8 mouse cellular contexts compared by ENCODE assay signal in the genomic region with DNA sequence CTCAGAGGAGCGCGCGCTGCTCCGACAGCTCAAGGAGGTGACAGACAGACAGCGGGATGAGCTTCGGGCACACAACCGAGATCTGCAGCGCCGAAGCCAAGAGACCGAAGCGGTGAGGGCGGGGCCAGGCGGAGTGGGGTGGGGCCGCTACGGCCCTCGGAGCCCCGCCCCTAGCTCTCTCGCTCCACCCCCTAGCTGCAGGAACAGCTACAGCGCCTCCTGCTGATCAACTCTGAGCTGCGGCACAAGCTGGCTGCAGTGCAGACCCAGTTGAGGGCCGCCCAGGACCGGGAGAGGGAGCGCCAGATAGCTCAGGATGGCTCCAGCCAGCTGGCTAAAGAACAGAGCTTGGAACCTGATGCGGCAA. TPM values are rescaled to one million over a fixed set of nuclear protein-coding genes. Genes with fewer than 3 reads are reported as not detected.
DNase-seq lines count a peak whose midpoint lies in the region; TF ChIP-seq lines count a peak whose summit lies in the region.

No protein-coding gene starts in this region.

- TF ChIP-seq CTCF in cortical plate, adult 2 months (IDR thresholded peaks at IDR 0.05; ENCODE audit: extremely low read depth, insufficient read depth, low read length) = peak; percentile 77

- peaks cover 1% of the 10 kb centered on the region; the same call in 1 of the 2 replicates for H3K4me1 ChIP-seq in cortical plate, adult 2 months (ENCODE audit: control insufficient read depth, insufficient read depth, low read length)
- H3K4me1 ChIP-seq in megakaryocyte, embryonic 14.5 days = peaks cover 76% of the 10 kb centered on the region

- H3K9me3 ChIP-seq in megakaryocyte, embryonic 14.5 days = no peaks in the 10 kb centered on the region

- peak; percentile 94 to 98 for DNase-seq in adrenal gland, adult (ENCODE audit: inconsistent age in 2 of 2, low spot score in 1 of 2)
- DNase-seq in gastrocnemius, postnatal 10 days = peak; percentile 98
- peak; percentile 95 for DNase-seq in induced T-regulatory cell, adult 2 months (ENCODE audit: low read depth)
- peak; percentile 69 to 90 for DNase-seq in left cerebral cortex, adult 9 months (ENCODE audit: low spot score in 2 of 2)
- DNase-seq in right cerebral cortex, adult 2 months (ENCODE audit: low spot score in 2 of 2) = peak; percentile 86
- peak; percentile 94 for DNase-seq in urinary bladder, postnatal 25 days (ENCODE audit: low spot score)

- H3K4me3 ChIP-seq in cortical plate, adult 2 months (ENCODE audit: insufficient read depth, low read length) = peak overlapping the region; percentile 37
- peak overlapping the region; percentile 93 for H3K4me3 ChIP-seq in megakaryocyte, embryonic 14.5 days (replicated peaks)

- peaks cover 74% of the 10 kb centered on the region for H3K36me3 ChIP-seq in megakaryocyte, embryonic 14.5 days (replicated peaks; ENCODE audit: low read length)

- no peaks in the 10 kb centered on the region for H3K27me3 ChIP-seq in megakaryocyte, embryonic 14.5 days (replicated peaks)

- peak overlapping the region; percentile 47 for H3K27ac ChIP-seq in cortical plate, adult 2 months (ENCODE audit: insufficient read depth, low read length)

- TF ChIP-seq POLR2A in cortical plate, adult 2 months (IDR thresholded peaks at IDR 0.05; ENCODE audit: extremely low read depth, insufficient read depth, low read length) = peak; percentile 62; the same call in 1 of the 2 replicates

RNA-seq across cellular contexts. Expression of gene Rilp, which starts 0.7 kb away (rescaled TPM):
- 2.8 TPM in 2 replicates for polyA plus RNA-seq in cortical plate, adult 2 months (2012; rRNA removed)
- total RNA-seq in gastrocnemius, postnatal 10 days (2021) = 10 to 100 TPM; 25.5 to 32.6 TPM
- polyA plus RNA-seq in megakaryocyte, embryonic 14.5 days (2012; ENCODE audit: insufficient read depth, low replicate concordance) = 4.2 and 9.5 TPM in 2 replicates

RNA-seq across cellular contexts. Expression of gene Scarf1, which starts 2.7 kb away (rescaled TPM):
- 2.7 and 3.2 TPM in 2 replicates for polyA plus RNA-seq in cortical plate, adult 2 months (2012; rRNA removed)
- 10 to 100 TPM in 1 of 2 experiments, 1 to 10 TPM in 1; 7.9 to 10.0 TPM for total RNA-seq in gastrocnemius, postnatal 10 days (2021)
- 27.4 and 42.5 TPM in 2 replicates for polyA plus RNA-seq in megakaryocyte, embryonic 14.5 days (2012; ENCODE audit: insufficient read depth, low replicate concordance)

RNA-seq across cellular contexts. Expression of gene Slc43a2, which starts 20.9 kb away (rescaled TPM):
- polyA plus RNA-seq in cortical plate, adult 2 months (2012; rRNA removed) = 32.0 and 34.3 TPM in 2 replicates
- 10 to 100 TPM; 24.2 to 27.3 TPM for total RNA-seq in gastrocnemius, postnatal 10 days (2021)
- polyA plus RNA-seq in megakaryocyte, embryonic 14.5 days (2012; ENCODE audit: insufficient read depth, low replicate concordance) = 18.9 and 35.4 TPM in 2 replicates

RNA-seq across cellular contexts. Expression of gene Prpf8, which starts 24.0 kb away (rescaled TPM):
- 88.8 and 89.2 TPM in 2 replicates for polyA plus RNA-seq in cortical plate, adult 2 months (2012; rRNA removed)
- 10 to 100 TPM; 77.6 to 83.7 TPM for total RNA-seq in gastrocnemius, postnatal 10 days (2021)
- 18.1 and 35.1 TPM in 2 replicates for polyA plus RNA-seq in megakaryocyte, embryonic 14.5 days (2012; ENCODE audit: insufficient read depth, low replicate concordance)

RNA-seq across cellular contexts. Expression of gene Tlcd2, which starts 49.1 kb away (rescaled TPM):
- 0.89 and 1.3 TPM in 2 replicates for polyA plus RNA-seq in cortical plate, adult 2 months (2012; rRNA removed)
- 10 to 100 TPM; 13.5 to 14.9 TPM for total RNA-seq in gastrocnemius, postnatal 10 days (2021)
- polyA plus RNA-seq in megakaryocyte, embryonic 14.5 days (2012; ENCODE audit: insufficient read depth, low replicate concordance) = 1.7 TPM in 1 of 2 replicates, not detected in the other

Comparison
In these comparisons a context has a peak if more than half of its experiments do, and no peak if none do; other contexts are left out.
1. Peak in every context shown above with its lines: DNase-seq, H3K4me3 ChIP-seq and H3K27ac ChIP-seq.